Mouse (Mus musculus) WW6 (cell line): ENCODE data around the gene Myo1g.

ENCODE experiments used
- DNase-seq: peaks from one replicate; pipeline ENCODE4 v3.0.0-alpha.2; 2013; ENCODE audit warnings: low read depth, low spot score

The Myo1g gene

GRCm38 (mm10) chr11:6488041-6488684 lies 32.6 kb downstream of the Myo1g start:
- DNase-seq = no peak

- no peak for DNase-seq
These were observed 33.3 kb downstream of the Myo1g start for GRCm38 (mm10) chr11:6487496-6487895.

- no peak for DNase-seq
These were observed 33.8 kb downstream of the Myo1g start for GRCm38 (mm10) chr11:6486916-6487315.

GRCm38 (mm10) chr11:6484244-6484959 lies 36.4 kb downstream of the Myo1g start:
- no peak for DNase-seq

GRCm38 (mm10) chr11:6483103-6483502 lies 37.7 kb downstream of the Myo1g start:
- DNase-seq = no peak

- DNase-seq = no peak
These were observed 39.0 kb downstream of the Myo1g start for GRCm38 (mm10) chr11:6481669-6482185.

- no peak for DNase-seq
These were observed 39.9 kb downstream of the Myo1g start for GRCm38 (mm10) chr11:6480681-6481405.

- no peak for DNase-seq
These were observed 40.6 kb downstream of the Myo1g start for GRCm38 (mm10) chr11:6480191-6480590.

GRCm38 (mm10) chr11:6479231-6479630 lies 41.5 kb downstream of the Myo1g start:
- no peak for DNase-seq

GRCm38 (mm10) chr11:6477350-6477749 lies 43.4 kb downstream of the Myo1g start:
- DNase-seq = no peak

- DNase-seq = no peak
These were observed 43.9 kb downstream of the Myo1g start for GRCm38 (mm10) chr11:6476876-6477275.

- peak; percentile 69 for DNase-seq
These were observed 44.8 kb downstream of the Myo1g start, which contains the start of gene Purb for GRCm38 (mm10) chr11:6475867-6476484. Gene Purb, minus strand, starts transcription at chr11:6475917.

GRCm38 (mm10) chr11:6474874-6475731 lies 45.7 kb downstream of the Myo1g start:
- no peak for DNase-seq

GRCm38 (mm10) chr11:6474381-6474780 lies 46.4 kb downstream of the Myo1g start:
- no peak for DNase-seq

GRCm38 (mm10) chr11:6472076-6472475 lies 48.7 kb downstream of the Myo1g start:
- no peak for DNase-seq

GRCm38 (mm10) chr11:6471493-6471892 lies 49.3 kb downstream of the Myo1g start:
- DNase-seq = no peak

- no peak for DNase-seq
These were observed 49.7 kb downstream of the Myo1g start for GRCm38 (mm10) chr11:6471054-6471453.

GRCm38 (mm10) chr11:6468541-6468940 lies 52.2 kb downstream of the Myo1g start:
- no peak for DNase-seq

GRCm38 (mm10) chr11:6465122-6465521 lies 55.6 kb downstream of the Myo1g start:
- no peak for DNase-seq

- no peak for DNase-seq
These were observed 57.5 kb downstream of the Myo1g start for GRCm38 (mm10) chr11:6463159-6463837.
